Mouse (Mus musculus): ENCODE measurements around the gene Chrnb4.

DNA sequence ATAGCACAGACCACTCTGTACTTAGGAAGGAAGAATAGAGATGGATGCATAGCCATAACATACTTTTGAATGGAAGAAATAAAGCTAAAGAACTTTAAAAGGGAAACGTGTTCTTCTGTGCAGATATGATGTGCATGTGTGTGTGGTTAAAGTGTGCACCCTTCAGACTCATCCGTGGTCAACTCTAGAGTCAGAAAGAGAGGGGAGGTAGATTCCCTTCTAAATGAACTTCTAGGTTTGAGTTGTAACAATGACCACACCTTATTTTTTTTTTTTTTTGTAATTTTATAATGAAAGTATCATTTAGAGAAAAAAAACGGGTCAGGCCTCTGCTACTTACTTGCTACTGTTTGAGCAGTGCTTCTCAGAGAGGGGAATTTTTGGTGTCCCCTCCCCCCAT, 58.2 kb downstream of the Chrnb4 start:
- TF ChIP-seq CTCF (IDR thresholded peaks at IDR 0.05; ENCODE audit: low read depth, low read length) (no peak), POLR2A (IDR thresholded peaks at IDR 0.05; ENCODE audit: borderline replicate concordance, low read depth, low read length) (no peak)
